Mouse (Mus musculus) cerebellum, postnatal 10 days (tissue): ENCODE measurements at regions not wholly inside any gene's neighbourhood (a gene's known extent, or its start where the extent isn't known, plus 50 kb on each side); places are given as distances from the start of the nearest gene placed in this dataset.

ENCODE experiments used
- DNase-seq, 2 experiments: peaks; one replicate each; pipeline ENCODE4 v3.0.0; 2021; ENCODE audit warnings: mixed read lengths in 2 of 2

GRCm38 (mm10) chr17:45966736-45967135, 65.4 kb downstream of the Vegfa start:
- DNase-seq: no peak

GRCm38 (mm10) chr17:45964031-45964430, 68.1 kb downstream of the Vegfa start:
- DNase-seq: no peak

GRCm38 (mm10) chr17:45963332-45963731, 68.8 kb downstream of the Vegfa start:
- no peak for DNase-seq

- DNase-seq: no peak
Measured at GRCm38 (mm10) chr17:45961626-45962319, 70.4 kb downstream of the Vegfa start.

DNA sequence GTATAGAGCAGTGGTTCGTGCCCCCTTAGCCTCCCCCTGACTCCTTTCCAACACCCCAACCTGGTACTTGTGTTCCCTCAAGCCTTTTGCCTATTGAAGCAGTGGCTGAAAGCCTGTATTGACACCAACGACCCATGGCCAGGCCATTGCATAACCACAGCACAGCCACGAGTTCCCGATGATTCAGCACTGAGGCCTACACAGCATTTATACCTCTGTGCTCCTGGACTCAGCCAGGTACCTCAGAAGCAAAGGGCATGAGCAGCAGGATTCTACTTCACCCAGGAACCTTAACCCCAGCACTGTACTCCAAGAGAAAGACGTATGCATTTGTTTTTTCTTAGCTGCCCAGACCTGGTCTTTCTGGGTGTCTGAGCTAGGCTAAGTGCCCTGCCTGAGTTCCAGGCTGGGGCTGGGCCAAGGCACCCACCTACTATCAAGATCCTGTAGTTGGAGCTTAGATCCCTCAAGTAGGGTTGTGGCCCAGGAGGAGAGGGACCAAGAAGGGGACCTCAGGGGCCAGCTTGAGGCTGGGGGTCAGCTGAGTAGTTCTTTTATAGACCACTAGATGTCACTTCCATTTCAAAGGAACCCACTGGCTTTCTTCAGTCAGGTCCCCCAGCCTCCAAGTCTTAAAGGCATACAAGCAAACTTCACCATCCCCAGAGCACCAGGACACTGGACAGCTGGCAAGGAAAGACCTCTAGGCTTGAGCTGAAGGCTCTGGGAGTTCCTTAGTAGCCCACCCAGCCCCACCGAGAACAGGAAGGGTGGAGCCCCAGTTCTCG, 73.9 kb downstream of the Vegfa start:
- peak; percentile 25 to 36 for DNase-seq

DNA sequence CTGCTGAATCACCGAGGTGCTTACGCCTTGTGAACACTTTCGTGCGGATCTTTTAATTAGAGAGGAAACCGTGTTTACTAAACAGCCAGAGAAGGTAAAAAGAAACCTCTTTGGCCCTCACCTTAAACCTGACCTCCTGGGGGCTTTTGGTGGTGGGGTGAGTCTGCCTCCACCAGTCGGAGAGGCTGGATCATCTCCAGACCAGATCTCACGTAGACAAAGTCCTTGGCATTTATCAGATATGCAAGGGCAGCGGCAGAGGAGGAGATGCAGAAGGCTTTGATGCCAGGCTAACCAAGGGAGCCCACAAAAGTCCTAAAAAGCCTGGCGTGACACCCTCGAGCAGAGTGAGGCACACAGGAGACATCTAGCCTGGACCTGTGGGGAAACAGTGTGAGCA, 76.7 kb downstream of the Vegfa start:
- no peak for DNase-seq

GRCm38 (mm10) chr17:45954824-45955223, 77.3 kb downstream of the Vegfa start:
- no peak for DNase-seq

GRCm38 (mm10) chr17:45953523-45953922, 78.6 kb downstream of the Vegfa start:
- DNase-seq: no peak

DNA sequence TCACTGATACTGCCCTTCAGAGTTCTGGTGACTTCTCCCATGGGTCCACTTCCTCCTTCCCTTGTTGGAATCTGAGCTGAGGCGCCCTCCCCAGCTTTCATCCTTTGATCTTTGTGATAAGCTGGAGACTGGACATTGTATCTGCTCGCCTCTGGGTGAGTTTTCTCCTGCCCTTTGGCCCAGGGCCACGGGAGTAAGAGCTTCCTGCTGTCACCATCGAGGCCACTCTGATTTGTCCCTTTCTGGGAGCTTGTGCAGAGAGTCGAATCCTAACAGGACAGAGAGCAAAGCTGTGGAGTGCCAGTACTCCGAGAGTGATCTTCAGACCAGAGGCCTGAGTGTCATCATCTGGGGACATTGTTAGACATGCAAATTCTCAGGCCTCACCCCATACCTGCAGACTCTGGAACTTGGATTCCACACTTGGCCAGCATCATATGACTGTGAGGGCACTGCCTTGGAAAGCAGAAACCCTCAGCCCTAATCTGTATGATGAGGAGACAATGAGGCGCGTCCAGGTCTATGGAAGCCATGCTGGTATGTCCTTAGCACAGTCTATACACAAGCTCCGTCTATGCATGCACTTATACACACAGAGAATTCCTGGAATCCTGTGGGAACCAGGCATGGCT, 81.5 kb downstream of the Vegfa start:
- DNase-seq: no peak

- DNase-seq: no peak
Measured at GRCm38 (mm10) chr17:45949141-45949540, 83.0 kb downstream of the Vegfa start.

DNA sequence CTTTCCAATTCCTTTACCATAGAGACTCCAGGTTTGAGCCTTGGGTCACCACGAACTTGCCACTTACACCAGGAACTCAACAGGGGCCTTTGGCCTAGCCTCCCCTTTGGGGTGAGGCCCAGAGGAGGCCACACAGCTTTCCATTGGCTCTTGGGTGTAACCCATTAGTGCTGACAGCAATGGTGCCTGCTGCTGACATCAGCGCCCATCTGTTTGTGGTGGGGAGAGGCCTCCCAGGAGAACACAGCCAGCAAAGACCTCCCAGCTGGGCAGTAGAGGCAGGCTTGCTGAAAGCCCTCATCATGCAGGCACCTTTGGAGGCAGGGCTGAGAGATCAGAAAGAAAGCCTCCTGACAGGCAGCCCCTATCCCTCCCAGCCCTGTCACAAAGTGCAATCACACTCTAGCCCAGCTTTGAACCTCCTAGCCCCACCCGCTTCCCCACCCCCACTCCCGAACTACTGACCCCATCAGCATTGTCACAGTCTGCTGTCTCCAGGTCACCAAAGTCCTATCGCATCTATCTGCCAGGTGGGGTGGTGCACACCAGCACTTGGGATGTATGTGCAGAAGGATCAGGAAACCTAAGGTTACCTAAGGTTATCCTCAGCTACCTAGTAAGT, 83.7 kb downstream of the Vegfa start:
- DNase-seq: no peak

DNA sequence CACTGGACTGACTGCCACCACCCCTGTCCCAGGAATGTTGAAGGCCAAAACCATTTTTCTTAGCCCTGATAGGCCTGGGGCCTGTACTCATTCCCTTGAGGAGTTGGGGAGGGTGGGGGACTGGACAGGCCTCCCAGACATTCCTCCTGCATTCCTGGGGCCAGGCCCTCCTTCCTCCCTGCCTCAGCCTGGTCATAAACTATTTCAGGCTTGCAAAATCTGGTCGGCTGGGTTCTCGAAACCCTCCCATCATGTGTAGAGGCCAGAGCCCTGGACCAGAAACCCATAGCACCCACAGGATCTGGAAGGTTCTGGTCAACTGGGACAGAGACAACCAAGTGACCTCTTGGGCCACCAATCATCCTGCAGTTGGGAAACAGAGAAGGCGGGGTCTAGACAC, 87.2 kb downstream of the Vegfa start:
- DNase-seq: no peak

DNA sequence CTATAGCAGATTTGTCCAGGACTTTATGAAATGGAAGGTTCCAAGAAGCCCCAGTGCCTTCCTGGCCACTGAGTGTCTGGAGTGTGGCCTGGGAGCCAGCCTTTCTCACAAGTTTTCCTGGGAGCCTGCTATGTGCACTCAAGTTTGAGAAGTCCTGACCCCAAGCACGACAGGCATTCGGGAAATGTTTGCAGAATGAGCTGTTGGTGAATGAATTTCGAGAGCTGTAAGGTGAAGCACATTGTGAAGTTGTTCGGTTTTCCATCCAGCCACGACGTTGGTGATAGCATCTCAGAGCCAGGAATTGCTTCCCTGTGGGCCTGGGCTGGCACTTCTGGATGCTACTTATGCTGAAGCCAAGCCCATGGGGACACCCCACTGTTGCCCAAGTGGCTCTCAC, 88.9 kb downstream of the Vegfa start:
- no peak for DNase-seq

- no peak for DNase-seq
Measured at GRCm38 (mm10) chr17:45941890-45942375, 90.2 kb downstream of the Vegfa start.

GRCm38 (mm10) chr17:45940121-45940813, 91.9 kb downstream of the Vegfa start:
- no peak for DNase-seq

DNA sequence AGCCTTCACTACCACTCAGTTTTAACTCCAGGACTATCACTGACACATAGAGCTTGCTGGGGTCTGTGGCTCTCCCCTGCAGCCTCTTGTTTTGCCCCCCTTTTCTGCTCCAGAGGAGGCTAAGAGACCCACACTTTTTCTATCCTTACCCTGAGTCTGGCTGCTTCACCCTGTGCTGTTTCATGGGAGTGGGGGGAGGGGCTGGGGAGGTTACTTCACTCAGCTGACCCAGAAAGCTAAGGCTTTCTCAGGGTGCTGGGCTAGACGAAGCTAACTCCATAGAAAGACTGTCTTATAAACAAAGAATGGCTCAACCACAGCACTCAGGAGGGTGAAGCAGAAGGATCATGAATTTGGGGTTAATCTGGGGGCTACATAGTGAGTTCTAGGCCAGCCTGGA, 93.9 kb downstream of the Vegfa start:
- no peak for DNase-seq

GRCm38 (mm10) chr17:45936577-45936976, 95.6 kb downstream of the Vegfa start:
- DNase-seq: no peak

DNA sequence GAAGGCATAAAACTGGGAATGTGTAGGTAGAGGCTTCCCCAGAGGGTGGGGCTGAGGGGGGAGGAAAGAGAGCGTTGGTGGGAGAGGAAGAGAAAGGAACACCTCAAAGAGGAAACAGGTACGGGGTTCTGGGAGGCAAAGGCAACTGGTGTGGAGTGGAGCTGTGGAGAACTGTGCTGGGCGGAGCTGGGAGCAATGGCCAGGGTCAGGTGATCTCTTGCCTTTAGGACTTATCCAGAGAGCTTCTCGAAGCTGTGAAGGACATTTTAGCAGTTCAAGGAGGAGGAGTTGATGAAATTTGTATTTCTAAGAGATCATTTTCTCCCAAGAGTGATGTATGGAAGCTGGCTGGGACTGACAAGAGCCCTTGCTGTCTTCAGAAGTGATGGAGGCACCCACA, 96.9 kb downstream of the Vegfa start:
- DNase-seq: no peak

- DNase-seq: no peak
Measured at GRCm38 (mm10) chr17:45934002-45934401, 98.2 kb downstream of the Vegfa start.

- DNase-seq: no peak
Measured at GRCm38 (mm10) chr17:45933034-45933433, 99.1 kb downstream of the Vegfa start.

DNA sequence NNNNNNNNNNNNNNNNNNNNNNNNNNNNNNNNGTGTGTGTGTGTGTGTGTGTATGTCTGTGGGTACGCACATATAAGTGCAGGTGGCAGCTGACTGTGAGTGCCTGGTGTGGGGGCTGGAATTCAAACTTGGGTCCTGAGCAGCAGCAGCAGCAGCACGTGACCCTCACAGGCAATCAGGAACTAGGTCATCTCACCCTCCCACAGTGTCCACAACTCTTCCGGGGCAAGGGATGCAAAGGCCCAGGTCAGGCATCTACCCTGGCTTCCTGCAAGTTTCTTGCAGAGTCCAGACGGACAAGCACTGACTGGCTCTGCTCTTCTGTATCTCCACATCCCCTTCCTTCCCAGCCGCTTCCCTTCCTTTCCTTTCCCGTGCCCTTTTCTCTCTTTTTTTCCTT, 99.6 kb downstream of the Vegfa start:
- DNase-seq: no peak

GRCm38 (mm10) chr17:45929591-45929990, 102.6 kb downstream of the Vegfa start:
- no peak for DNase-seq
